Mouse (Mus musculus) forebrain, postnatal 0 days (tissue): ENCODE measurements at regions not wholly inside any gene's neighbourhood (a gene's known extent, or its start where the extent isn't known, plus 50 kb on each side); places are given as distances from the start of the nearest gene placed in this dataset.

Experiments used
- ATAC-seq: fragments of 200-750 bp; cut with Nextera tagmentation; 2 replicates; pipeline ENCODE4 v1.8.0; 2017; ENCODE audit warnings: mild to moderate bottlenecking, moderate library complexity
- DNase-seq: peaks from one replicate; pipeline ENCODE4 v3.0.0-alpha.2; 2015
- H3K27ac ChIP-seq: fragments of 300-500 bp; sonication (generic); 2 replicates; pipeline ENCODE4 v1.5.1; 2014; ENCODE audit warnings: low read depth, mild to moderate bottlenecking, antibody characterized with exemption, low read length, moderate library complexity, mixed read lengths
- H3K27me3 ChIP-seq: fragments of 300-500 bp; sonication (generic); 2 replicates; pipeline ENCODE4 v1.6.1; 2014; ENCODE audit warnings: mild to moderate bottlenecking, low read length, mixed read lengths; ENCODE audit not compliant: insufficient read depth
- H3K36me3 ChIP-seq: fragments of 300-500 bp; sonication (generic); 2 replicates; pipeline ENCODE4 v1.6.1; 2014; ENCODE audit warnings: mild to moderate bottlenecking, moderate library complexity; ENCODE audit not compliant: insufficient read depth
- H3K4me1 ChIP-seq: fragments of 300-500 bp; sonication (generic); 2 replicates; pipeline ENCODE4 v1.6.1; 2014; ENCODE audit warnings: antibody characterized with exemption; ENCODE audit not compliant: insufficient read depth
- H3K4me2 ChIP-seq: fragments of 300-500 bp; sonication (generic); 2 replicates; pipeline ENCODE4 v1.6.1; 2014; ENCODE audit warnings: low read depth, mild to moderate bottlenecking, moderate library complexity
- H3K4me3 ChIP-seq: fragments of 300-500 bp; sonication (generic); 2 replicates; pipeline ENCODE4 v1.5.1; 2014; ENCODE audit warnings: low read depth, low read length, mixed read lengths
- H3K9ac ChIP-seq: fragments of 300-500 bp; sonication (generic); 2 replicates; pipeline ENCODE4 v1.6.1; 2014; ENCODE audit warnings: mild to moderate bottlenecking
- H3K9me3 ChIP-seq: fragments of 300-500 bp; sonication (generic); 2 replicates; pipeline ENCODE4 v1.6.1; 2016; ENCODE audit warnings: low read length
- CTCF ChIP-seq: sonication (generic); IDR thresholded peaks from 2 replicates; pipeline ENCODE4 v1.5.1; 2016; ENCODE audit warnings: antibody characterized with exemption, control low read depth, low read depth
- WGBS: fragments of 180-500 bp; shearing (Covaris S2); extraction: QIAGEN DNeasy Blood & Tissue Kit; methylation state at CpG from one replicate; pipeline ENCODE4 v1.1.7; 2014; 5-methylcytosine and 5-hydroxymethylcytosine counted together

- TF ChIP-seq CTCF = no peak
- ATAC-seq = no peak
- 46% methylated on average over 1 of the region's 1 CpGs for WGBS
These were observed 92.9 kb upstream of the Rbfox1 start for GRCm38 (mm10) chr16:5792216-5792615.

GRCm38 (mm10) chr16:5790161-5790560, 95.0 kb upstream of the Rbfox1 start:
- Histone ChIP-seq H3K4me2 (no peak overlapping the region), H3K4me1 (peaks cover 11% of the 10 kb centered on the region; the same call in 1 of the 2 replicates), H3K9ac (no peak overlapping the region), H3K36me3 (no peaks in the 10 kb centered on the region), H3K27ac (no peak overlapping the region), H3K4me3 (no peak overlapping the region), H3K9me3 (no peaks in the 10 kb centered on the region), H3K27me3 (no peaks in the 10 kb centered on the region)
- no peak for ATAC-seq
- TF ChIP-seq CTCF = no peak
- DNase-seq = no peak
- 90% methylated on average over 3 of the region's 3 CpGs for WGBS

More at GRCm38 (mm10) chr16:5792216-5792615, 92.9 kb upstream of the Rbfox1 start:
- Histone ChIP-seq H3K36me3 (no peaks in the 10 kb centered on the region), H3K4me1 (peaks cover 6% of the 10 kb centered on the region; the same call in 1 of the 2 replicates), H3K4me3 (no peak overlapping the region), H3K4me2 (no peak overlapping the region), H3K27ac (no peak overlapping the region), H3K9me3 (no peaks in the 10 kb centered on the region), H3K27me3 (no peaks in the 10 kb centered on the region), H3K9ac (no peak overlapping the region)
- DNase-seq = no peak

GRCm38 (mm10) chr16:5787206-5787605, 97.9 kb upstream of the Rbfox1 start:
- H3K9ac ChIP-seq = no peak overlapping the region
- H3K4me1 ChIP-seq = peaks cover 11% of the 10 kb centered on the region; the same call in 1 of the 2 replicates
- peak overlapping the region; percentile 64; the same call in 1 of the 2 replicates for H3K27ac ChIP-seq
- ATAC-seq = peak; percentile 20; the same call in 1 of the 2 replicates
- no peaks in the 10 kb centered on the region for H3K27me3 ChIP-seq
- H3K4me3 ChIP-seq = no peak overlapping the region
- peak; percentile 50 for DNase-seq
- H3K9me3 ChIP-seq = no peaks in the 10 kb centered on the region
- no peak for TF ChIP-seq CTCF
- no peaks in the 10 kb centered on the region for H3K36me3 ChIP-seq
- H3K4me2 ChIP-seq = no peak overlapping the region

GRCm38 (mm10) chr16:5766771-5767421, 118.3 kb upstream of the Rbfox1 start:
- no peaks in the 10 kb centered on the region for H3K27me3 ChIP-seq
- WGBS = 33% methylated on average over 19 of the region's 19 CpGs
- no peaks in the 10 kb centered on the region for H3K9me3 ChIP-seq
- H3K4me3 ChIP-seq = no peak overlapping the region
- TF ChIP-seq CTCF = no peak
- peaks cover 6% of the 10 kb centered on the region; the same call in 1 of the 2 replicates for H3K4me1 ChIP-seq
- DNase-seq (peak; percentile 87), ATAC-seq (peak; percentile 96)
- H3K36me3 ChIP-seq = no peaks in the 10 kb centered on the region
- H3K9ac ChIP-seq = peak overlapping the region; percentile 32; the same call in 1 of the 2 replicates
- no peak overlapping the region for H3K4me2 ChIP-seq
- peak overlapping the region; percentile 91 for H3K27ac ChIP-seq

GRCm38 (mm10) chr16:5765143-5765542, 120.0 kb upstream of the Rbfox1 start:
- Histone ChIP-seq H3K4me3 (no peak overlapping the region), H3K27ac (no peak overlapping the region), H3K9ac (no peak overlapping the region), H3K4me2 (no peak overlapping the region), H3K27me3 (no peaks in the 10 kb centered on the region), H3K9me3 (no peaks in the 10 kb centered on the region), H3K4me1 (peaks cover 6% of the 10 kb centered on the region; the same call in 1 of the 2 replicates), H3K36me3 (no peaks in the 10 kb centered on the region)
- DNase-seq (no peak), ATAC-seq (no peak)
- no peak for TF ChIP-seq CTCF
- 40% methylated on average over 4 of the region's 4 CpGs for WGBS

- H3K4me1 ChIP-seq = no peaks in the 10 kb centered on the region
- WGBS = 85% methylated on average over 4 of the region's 4 CpGs
- DNase-seq = no peak
These were observed 124.3 kb upstream of the Rbfox1 start for GRCm38 (mm10) chr16:5760821-5761220.

GRCm38 (mm10) chr16:5759021-5759420, 126.1 kb upstream of the Rbfox1 start:
- DNase-seq (no peak), ATAC-seq (no peak)
- TF ChIP-seq CTCF = no peak
- Histone ChIP-seq H3K4me2 (no peak overlapping the region), H3K27ac (no peak overlapping the region), H3K36me3 (no peaks in the 10 kb centered on the region), H3K9me3 (no peaks in the 10 kb centered on the region), H3K4me3 (no peak overlapping the region), H3K27me3 (no peaks in the 10 kb centered on the region), H3K4me1 (no peaks in the 10 kb centered on the region), H3K9ac (no peak overlapping the region)
- 56% methylated on average over 2 of the region's 2 CpGs for WGBS

More at GRCm38 (mm10) chr16:5760821-5761220, 124.3 kb upstream of the Rbfox1 start:
- Histone ChIP-seq H3K9ac (no peak overlapping the region), H3K27me3 (no peaks in the 10 kb centered on the region), H3K27ac (no peak overlapping the region), H3K4me2 (no peak overlapping the region), H3K9me3 (no peaks in the 10 kb centered on the region), H3K36me3 (no peaks in the 10 kb centered on the region), H3K4me3 (no peak overlapping the region)
- peak; percentile 50; the same call in 1 of the 2 replicates for ATAC-seq
- TF ChIP-seq CTCF = no peak
